19 mouse cellular contexts compared by ENCODE assay signal in genomic region chr1:124997577-124997976, GRCm38 (mm10).
DNase-seq lines count a peak whose midpoint lies in the region; ATAC-seq and TF ChIP-seq lines count a peak whose summit lies in the region.
"Had no signal": no experiment of that assay in that cellular context is flagged by ENCODE, and none has a peak within 500 bp of the region (broad histone marks: within the 10 kb centered on the region; RNA-seq: fewer than 3 reads in every experiment).

No protein-coding gene starts in this region.

- no peak for TF ChIP-seq EP300 in stomach, postnatal 0 days (optimal IDR thresholded peaks at IDR 0.05)

- no peak for TF ChIP-seq CTCF in stomach, postnatal 0 days (IDR thresholded peaks at IDR 0.05; ENCODE audit: low read depth)
- TF ChIP-seq CTCF in intestine, postnatal 0 days (IDR thresholded peaks at IDR 0.05; ENCODE audit: low read depth) = no peak

- H3K4me3 ChIP-seq in neural tube, embryonic 15.5 days (replicated peaks) = no peak overlapping the region
- no peak overlapping the region for H3K4me3 ChIP-seq in stomach, postnatal 0 days (ENCODE audit: low read depth, low read length)
- H3K4me3 ChIP-seq in kidney, embryonic 15.5 days (replicated peaks) = no peak overlapping the region
- H3K4me3 ChIP-seq in intestine, postnatal 0 days (ENCODE audit: low read depth, low read length) = no peak overlapping the region
- H3K4me3 ChIP-seq: embryonic facial prominence, embryonic 15.5 days; forebrain, embryonic 12.5 days; heart, adult 2 months; midbrain, embryonic 13.5 days; myocyte had no signal

- no peak overlapping the region for H3K9ac ChIP-seq in neural tube, embryonic 15.5 days (replicated peaks)
- H3K9ac ChIP-seq in stomach, postnatal 0 days (ENCODE audit: low read length) = no peak overlapping the region
- H3K9ac ChIP-seq in kidney, embryonic 15.5 days = no peak overlapping the region
- H3K9ac ChIP-seq in intestine, postnatal 0 days (ENCODE audit: low read depth, low read length) = no peak overlapping the region
- H3K9ac ChIP-seq: embryonic facial prominence, embryonic 15.5 days; forebrain, embryonic 12.5 days; hindbrain, embryonic 14.5 days; lung, embryonic 14.5 days; midbrain, embryonic 13.5 days had no signal

- no peaks in the 10 kb centered on the region for H3K36me3 ChIP-seq in neural tube, embryonic 15.5 days
- no peaks in the 10 kb centered on the region for H3K36me3 ChIP-seq in stomach, postnatal 0 days (ENCODE audit: control insufficient read depth, insufficient read depth, low read length)
- no peaks in the 10 kb centered on the region for H3K36me3 ChIP-seq in kidney, embryonic 15.5 days
- no peaks in the 10 kb centered on the region for H3K36me3 ChIP-seq in intestine, postnatal 0 days (ENCODE audit: control insufficient read depth, insufficient read depth)
- H3K36me3 ChIP-seq: embryonic facial prominence, embryonic 15.5 days; forebrain, embryonic 12.5 days; midbrain, embryonic 13.5 days had no signal

- no peaks in the 10 kb centered on the region for H3K27me3 ChIP-seq in neural tube, embryonic 15.5 days (replicated peaks)
- no peaks in the 10 kb centered on the region for H3K27me3 ChIP-seq in stomach, postnatal 0 days (ENCODE audit: control insufficient read depth, insufficient read depth, low read length)
- no peaks in the 10 kb centered on the region for H3K27me3 ChIP-seq in kidney, embryonic 15.5 days
- H3K27me3 ChIP-seq in intestine, postnatal 0 days (replicated peaks; ENCODE audit: control insufficient read depth, insufficient read depth, low read length) = no peaks in the 10 kb centered on the region
- H3K27me3 ChIP-seq: embryonic facial prominence, embryonic 15.5 days; forebrain, embryonic 12.5 days; midbrain, embryonic 13.5 days had no signal

- WGBS in neural tube, embryonic 15.5 days = 50% methylated on average over 1 of the region's 1 CpGs
- 36% methylated on average over 1 of the region's 1 CpGs for WGBS in stomach, postnatal 0 days
- 67% methylated on average over 1 of the region's 1 CpGs for WGBS in kidney, embryonic 15.5 days
- WGBS in intestine, postnatal 0 days = 47% methylated on average over 1 of the region's 1 CpGs

- DNase-seq in neural tube, embryonic 10.5 days (ENCODE audit: extremely low spot score, low spot score) = no peak
- peak; percentile 45 to 62 for DNase-seq in cerebellum, postnatal 14 days
- no peak for DNase-seq in stomach, postnatal 0 days (ENCODE audit: low spot score)
- DNase-seq: kidney, adult 11 months; kidney, postnatal 36 days; lung, embryonic 14.5 days; thymus, adult 2 months had no signal

- no peaks in the 10 kb centered on the region for H3K4me1 ChIP-seq in neural tube, embryonic 15.5 days
- H3K4me1 ChIP-seq in stomach, postnatal 0 days (replicated peaks; ENCODE audit: control insufficient read depth, insufficient read depth) = no peaks in the 10 kb centered on the region
- H3K4me1 ChIP-seq in kidney, embryonic 15.5 days = no peaks in the 10 kb centered on the region
- no peaks in the 10 kb centered on the region for H3K4me1 ChIP-seq in intestine, postnatal 0 days (replicated peaks; ENCODE audit: control insufficient read depth, insufficient read depth, low read length)
- H3K4me1 ChIP-seq: embryonic facial prominence, embryonic 15.5 days; forebrain, embryonic 12.5 days; midbrain, embryonic 13.5 days had no signal

- no peaks in the 10 kb centered on the region for H3K9me3 ChIP-seq in neural tube, embryonic 15.5 days (replicated peaks)
- H3K9me3 ChIP-seq in stomach, postnatal 0 days (ENCODE audit: control insufficient read depth, low read length) = no peaks in the 10 kb centered on the region
- no peaks in the 10 kb centered on the region for H3K9me3 ChIP-seq in kidney, embryonic 15.5 days (replicated peaks)
- no peaks in the 10 kb centered on the region for H3K9me3 ChIP-seq in intestine, postnatal 0 days (ENCODE audit: control insufficient read depth)
- H3K9me3 ChIP-seq: embryonic facial prominence, embryonic 15.5 days; forebrain, embryonic 12.5 days; midbrain, embryonic 13.5 days had no signal

- H3K4me2 ChIP-seq in neural tube, embryonic 15.5 days = no peak overlapping the region
- no peak overlapping the region for H3K4me2 ChIP-seq in stomach, postnatal 0 days (replicated peaks; ENCODE audit: low read depth)
- no peak overlapping the region for H3K4me2 ChIP-seq in kidney, embryonic 15.5 days
- H3K4me2 ChIP-seq in intestine, postnatal 0 days (replicated peaks; ENCODE audit: low read depth) = no peak overlapping the region
- H3K4me2 ChIP-seq: embryonic facial prominence, embryonic 15.5 days; forebrain, embryonic 12.5 days; hindbrain, embryonic 14.5 days; liver, embryonic 11.5 days; lung, embryonic 14.5 days; midbrain, embryonic 13.5 days had no signal

- ATAC-seq in neural tube, embryonic 15.5 days (ENCODE audit: low FRiP score) = peak; percentile 59; the same call in 1 of the 2 replicates
- peak; percentile 89 for ATAC-seq in cerebellum, adult (ENCODE audit: insufficient number of reproducible peaks, low FRiP score, low TSS enrichment)
- ATAC-seq in stomach, postnatal 0 days (ENCODE audit: low FRiP score, low TSS enrichment) = no peak
- ATAC-seq in kidney, embryonic 15.5 days (replicated peaks; ENCODE audit: low FRiP score) = no peak
- no peak for ATAC-seq in intestine, postnatal 0 days
- ATAC-seq: CD4-positive, CD25-positive, alpha-beta regulatory T cell, adult 4 months; midbrain, embryonic 13.5 days had no signal

- H3K27ac ChIP-seq in neural tube, embryonic 15.5 days (replicated peaks) = no peak overlapping the region
- H3K27ac ChIP-seq in stomach, postnatal 0 days (replicated peaks) = no peak overlapping the region
- H3K27ac ChIP-seq in kidney, embryonic 15.5 days = no peak overlapping the region
- H3K27ac ChIP-seq in intestine, postnatal 0 days (ENCODE audit: low read depth, low read length) = no peak overlapping the region
- H3K27ac ChIP-seq: embryonic facial prominence, embryonic 15.5 days; forebrain, embryonic 12.5 days; heart, adult 2 months; hindbrain, embryonic 14.5 days; midbrain, embryonic 13.5 days had no signal

Comparison
In these comparisons a context has a peak if more than half of its experiments do, and no peak if none do; other contexts are left out.
1. ATAC-seq: peak in neural tube, embryonic 15.5 days (single experiment) and cerebellum, adult (single experiment); none in stomach, postnatal 0 days (single experiment), kidney, embryonic 15.5 days (single experiment) and intestine, postnatal 0 days (single experiment).
2. DNase-seq: peak in cerebellum, postnatal 14 days (2 of 2); none in neural tube, embryonic 10.5 days (single experiment) and stomach, postnatal 0 days (single experiment).